Mouse (Mus musculus) kidney, adult 2 months (tissue): ENCODE data around the gene Efna4. TPM values are rescaled to one million over a fixed set of nuclear protein-coding genes. Genes with fewer than 3 reads are reported as not detected.

Source experiments
- DNase-seq: peaks from one replicate; pipeline ENCODE4 v3.0.0; 2021
- H3K27ac ChIP-seq: fragments of 200-500 bp; 2 replicates; pipeline ENCODE4 v1.5.1; 2012; ENCODE audit warnings: low read depth, low read length, control low read depth, inconsistent platforms; ENCODE audit not compliant: insufficient read depth
- H3K27me3 ChIP-seq: fragments of 200-500 bp; replicated peaks from 2 replicates; pipeline ENCODE4 v1.6.1; 2012; ENCODE audit warnings: mild to moderate bottlenecking, moderate library complexity, low read length, inconsistent platforms; ENCODE audit not compliant: control insufficient read depth, insufficient read depth
- H3K36me3 ChIP-seq: fragments of 200-500 bp; 2 replicates; pipeline ENCODE4 v1.6.1; 2012; ENCODE audit warnings: mild to moderate bottlenecking, moderate library complexity, low read length, inconsistent platforms; ENCODE audit not compliant: control insufficient read depth, insufficient read depth
- H3K4me1 ChIP-seq: fragments of 200-500 bp; 2 replicates; pipeline ENCODE4 v1.6.1; 2011; ENCODE audit warnings: low read length; ENCODE audit not compliant: control insufficient read depth, insufficient read depth
- H3K4me3 ChIP-seq: fragments of 200-500 bp; 2 replicates; pipeline ENCODE4 v1.5.1; 2011; ENCODE audit warnings: mild to moderate bottlenecking, low read depth, low read length, control low read depth; ENCODE audit not compliant: insufficient read depth
- CTCF ChIP-seq: fragments of 200-500 bp; conservative IDR thresholded peaks from 2 replicates; pipeline ENCODE4 v1.5.1; 2011; ENCODE audit warnings: low read depth, mild to moderate bottlenecking, control low read depth, low read length, moderate library complexity, mixed read lengths; ENCODE audit not compliant: insufficient read depth, insufficient read length
- POLR2A ChIP-seq: fragments of 200-500 bp; IDR thresholded peaks from one replicate; pipeline ENCODE4 v1.6.1; 2011; ENCODE audit warnings: low read depth, low read length, control low read depth
- WGBS: fragments of 180-500 bp; shearing (Covaris S2); methylation state at CpG from one replicate; pipeline ENCODE4 v1.1.7; 2018; 5-methylcytosine and 5-hydroxymethylcytosine counted together
- polyA plus RNA-seq: library from polyadenylated mRNA; depleted of rRNA; stranded (reverse); fragments of >200 nt; gene quantifications from 2 replicates; pipeline ENCODE4 v1.2.3, GENCODE M21; 2012; rRNA removed

Gene Efna4
- 8.2 and 10.4 TPM in 2 replicates for polyA plus RNA-seq

GRCm38 (mm10) chr3:89337721-89338578, at the start of gene Efna4:
Gene Efna4 (minus strand): TSS chr3:89338028.
- no peak within 1 kb of the TSS for H3K27ac ChIP-seq
- H3K27me3 ChIP-seq: no peaks in the 10 kb centered on the region
- WGBS: 2% methylated on average over 44 of the region's 44 CpGs
- peak within 1 kb of the TSS; percentile 62 for H3K4me3 ChIP-seq
- H3K4me1 ChIP-seq: no peaks in the 10 kb centered on the region
- TF ChIP-seq CTCF: no peak
- no peak for TF ChIP-seq POLR2A
- DNase-seq: peak; percentile 65
- H3K36me3 ChIP-seq: no peaks in the 10 kb centered on the region

GRCm38 (mm10) chr3:89386438-89387420, 48.9 kb upstream of the Efna4 start:
- H3K4me1 ChIP-seq: peaks cover 37% of the 10 kb centered on the region
- no peaks in the 10 kb centered on the region for H3K27me3 ChIP-seq
- H3K36me3 ChIP-seq: no peaks in the 10 kb centered on the region
- 58% methylated on average over 17 of the region's 17 CpGs for WGBS
- TF ChIP-seq POLR2A (no peak), CTCF (no peak)
- peak; percentile 21 for DNase-seq
- no peak overlapping the region for H3K27ac ChIP-seq
- no peak overlapping the region for H3K4me3 ChIP-seq

- no peaks in the 10 kb centered on the region for H3K27me3 ChIP-seq
These were observed 47.6 kb upstream of the Efna4 start for GRCm38 (mm10) chr3:89385451-89385850.

GRCm38 (mm10) chr3:89384331-89385076, 46.7 kb upstream of the Efna4 start:
- no peak overlapping the region for H3K4me3 ChIP-seq
- TF ChIP-seq POLR2A: no peak
- no peak for TF ChIP-seq CTCF
- no peaks in the 10 kb centered on the region for H3K27me3 ChIP-seq
- peaks cover 22% of the 10 kb centered on the region; the same call in 1 of the 2 replicates for H3K4me1 ChIP-seq
- no peaks in the 10 kb centered on the region for H3K36me3 ChIP-seq
- H3K27ac ChIP-seq: no peak overlapping the region
- DNase-seq: no peak
- WGBS: 80% methylated on average over 11 of the region's 12 CpGs

More at GRCm38 (mm10) chr3:89385451-89385850, 47.6 kb upstream of the Efna4 start:
- H3K4me3 ChIP-seq: no peak overlapping the region
- H3K36me3 ChIP-seq: no peaks in the 10 kb centered on the region
- no peak for TF ChIP-seq POLR2A
- TF ChIP-seq CTCF: no peak
- H3K27ac ChIP-seq: no peak overlapping the region
- peaks cover 30% of the 10 kb centered on the region for H3K4me1 ChIP-seq
- WGBS: 77% methylated on average over 11 of the region's 11 CpGs
- no peak for DNase-seq

- TF ChIP-seq CTCF (no peak), POLR2A (no peak)
- no peaks in the 10 kb centered on the region for H3K27me3 ChIP-seq
- 0 out of 2 replicates have a peak, but pooled peaks cover 1% of the 10 kb centered on the region for H3K36me3 ChIP-seq
- H3K4me3 ChIP-seq: no peak overlapping the region
- H3K27ac ChIP-seq: no peak overlapping the region
- WGBS: 80% methylated on average over 5 of the region's 5 CpGs
- peaks cover 17% of the 10 kb centered on the region; the same call in 1 of the 2 replicates for H3K4me1 ChIP-seq
- no peak for DNase-seq
These were observed 45.9 kb upstream of the Efna4 start for GRCm38 (mm10) chr3:89383651-89384255.

- Histone ChIP-seq H3K4me3 (no peak overlapping the region), H3K4me1 (peaks cover 11% of the 10 kb centered on the region; the same call in 1 of the 2 replicates), H3K27ac (no peak overlapping the region), H3K36me3 (0 out of 2 replicates have a peak, but pooled peaks cover 1% of the 10 kb centered on the region), H3K27me3 (no peaks in the 10 kb centered on the region)
- TF ChIP-seq POLR2A: no peak
- TF ChIP-seq CTCF: no peak
- 64% methylated on average over 5 of the region's 5 CpGs for WGBS
- no peak for DNase-seq
These were observed 45.1 kb upstream of the Efna4 start for GRCm38 (mm10) chr3:89382950-89383349.
